Mouse (Mus musculus): ENCODE results near the gene Trpm8.

- TF ChIP-seq CTCF (conservative IDR thresholded peaks at IDR 0.05 in 1 of 2, IDR thresholded peaks at IDR 0.05 in 1 of 2; ENCODE audit: low read depth in 2 of 2, low read length in 2 of 2) (no peak), POLR2AphosphoS2 (IDR thresholded peaks at IDR 0.05; ENCODE audit: low read depth, low read length) (no peak), BHLHE40 (IDR thresholded peaks at IDR 0.05; ENCODE audit: low read depth, low read length) (no peak), NRF1 (IDR thresholded peaks at IDR 0.05; ENCODE audit: low read depth, low read length) (no peak), ZC3H11A (IDR thresholded peaks at IDR 0.05; ENCODE audit: low read depth, low read length) (no peak), MAFK (IDR thresholded peaks at IDR 0.05; ENCODE audit: insufficient replicate concordance, low read length) (0 out of 2 replicates have a peak, but pooled peaks have one; percentile 32), EP300 (IDR thresholded peaks at IDR 0.05; ENCODE audit: low read length) (no peak), TBP (conservative IDR thresholded peaks at IDR 0.05; ENCODE audit: low read depth, low read length) (no peak), TCF12 (IDR thresholded peaks at IDR 0.05; ENCODE audit: low read depth, low read length) (no peak; the same call in 1 of the 2 replicates), UBTF (IDR thresholded peaks at IDR 0.05; ENCODE audit: low read depth, low read length) (no peak)
These were observed 9.6 kb downstream of the Trpm8 start for GRCm38 (mm10) chr1:88286887-88287696.
